Mouse (Mus musculus): ENCODE measurements around the gene Rab1b. TPM values are rescaled to one million over a fixed set of nuclear protein-coding genes. Genes with fewer than 3 reads are reported as not detected.

The Rab1b gene
- polyA plus RNA-seq, 1 experiment from 2014 or later: 214 TPM

DNA sequence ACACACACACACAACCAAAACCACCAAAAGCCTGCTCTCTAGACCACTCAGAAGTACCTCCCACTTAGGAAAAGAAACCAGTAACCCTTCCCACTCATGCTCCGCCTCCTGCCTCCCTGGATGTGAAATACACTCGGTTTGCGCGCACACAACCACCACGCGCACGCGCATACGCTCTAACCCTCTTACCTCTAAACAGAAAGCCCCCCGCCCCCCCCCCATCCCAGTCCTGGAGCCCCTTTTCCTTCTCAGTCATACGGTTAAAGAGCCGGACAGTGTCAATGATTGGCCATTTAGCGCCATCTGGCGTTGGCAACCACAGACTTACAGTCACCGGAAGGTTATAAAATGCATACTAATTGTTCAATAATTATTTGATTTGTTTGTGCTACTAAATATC, 33.8 kb downstream of the Rab1b start:
- under 1% methylated on average over 15 of the region's 15 CpGs for WGBS
- H3K4me3 ChIP-seq (ENCODE audit: low read depth, low read length): peak overlapping the region; percentile 35
- no peaks in the 10 kb centered on the region for H3K9me3 ChIP-seq (replicated peaks; ENCODE audit: control insufficient read depth, low read length)
- H3K9ac ChIP-seq (replicated peaks; ENCODE audit: low read length): no peak overlapping the region; the same call in 1 of the 2 replicates
- peaks cover 3% of the 10 kb centered on the region for H3K27me3 ChIP-seq (ENCODE audit: control insufficient read depth, insufficient read depth, low read length)
- no peaks in the 10 kb centered on the region for H3K36me3 ChIP-seq (replicated peaks; ENCODE audit: control insufficient read depth, insufficient read depth, low read depth, low read length)
- peak overlapping the region; percentile 81 for H3K27ac ChIP-seq (replicated peaks; ENCODE audit: low read depth, low read length)
- ATAC-seq (replicated peaks; ENCODE audit: insufficient number of reproducible peaks, low FRiP score, low TSS enrichment, low read depth) (no peak), DNase-seq (ENCODE audit: low spot score) (peak; percentile 93)
- H3K4me1 ChIP-seq (ENCODE audit: control insufficient read depth, insufficient read depth, low read length): peaks cover 20% of the 10 kb centered on the region
- peak overlapping the region; percentile 97 for H3K4me2 ChIP-seq (ENCODE audit: low read depth, low read length)

- Histone ChIP-seq H3K4me2 (ENCODE audit: low read depth, low read length) (peak overlapping the region; percentile 97), H3K4me1 (ENCODE audit: control insufficient read depth, insufficient read depth, low read length) (peaks cover 20% of the 10 kb centered on the region), H3K27me3 (ENCODE audit: control insufficient read depth, insufficient read depth, low read length) (peaks cover 3% of the 10 kb centered on the region), H3K9ac (replicated peaks; ENCODE audit: low read length) (peak overlapping the region; percentile 34; the same call in 1 of the 2 replicates), H3K9me3 (replicated peaks; ENCODE audit: control insufficient read depth, low read length) (no peaks in the 10 kb centered on the region), H3K27ac (replicated peaks; ENCODE audit: low read depth, low read length) (peak overlapping the region; percentile 81), H3K36me3 (replicated peaks; ENCODE audit: control insufficient read depth, insufficient read depth, low read depth, low read length) (no peaks in the 10 kb centered on the region), H3K4me3 (ENCODE audit: low read depth, low read length) (peak overlapping the region; percentile 35)
- DNase-seq (ENCODE audit: low spot score): peak; percentile 84
- ATAC-seq (replicated peaks; ENCODE audit: insufficient number of reproducible peaks, low FRiP score, low TSS enrichment, low read depth): peak; percentile 7; the same call in 1 of the 2 replicates
- WGBS: 2% methylated on average over 20 of the region's 20 CpGs
These were observed 34.4 kb downstream of the Rab1b start for GRCm38 (mm10) chr19:5072389-5073019.

DNA sequence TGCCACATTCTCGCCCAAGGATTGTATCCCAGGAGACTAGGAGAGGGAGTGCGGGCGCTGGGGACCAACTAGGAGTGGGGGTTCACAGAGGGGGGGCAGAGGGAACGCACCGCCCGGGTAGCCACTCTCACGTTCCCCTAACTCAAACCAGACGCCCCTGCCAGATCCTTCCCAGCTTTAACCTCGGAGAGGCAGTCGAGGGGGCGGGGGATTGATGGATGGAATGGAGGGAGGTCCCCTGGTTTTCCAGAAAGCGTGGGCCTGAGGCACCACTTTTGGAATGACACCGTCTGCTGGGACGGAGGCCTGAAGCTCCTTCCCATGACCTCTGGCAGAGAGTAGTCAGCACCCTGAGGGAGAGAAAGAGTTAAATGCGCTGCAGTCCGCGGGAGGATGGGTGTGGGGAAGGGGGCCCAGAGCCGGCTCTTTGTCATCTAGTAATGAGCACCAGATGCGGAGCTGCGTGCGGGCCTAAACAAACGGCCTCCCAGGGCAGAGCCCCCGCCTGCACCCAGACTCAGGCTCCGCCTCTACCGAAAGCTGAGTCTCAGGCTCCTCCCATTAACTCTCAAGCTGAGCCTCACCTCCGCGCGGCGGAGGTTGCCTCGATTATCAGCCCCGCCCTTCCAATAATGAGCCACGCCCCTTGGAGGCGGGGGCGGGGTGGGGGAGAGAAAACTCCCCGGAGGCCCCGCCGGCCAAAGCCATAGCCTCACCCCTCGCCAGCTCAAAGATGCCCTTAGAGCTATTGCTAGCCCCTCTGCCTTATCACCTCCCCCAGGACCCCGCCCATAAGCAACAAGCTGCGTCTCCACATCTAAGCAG, 35.1 kb downstream of the Rab1b start:
- WGBS: under 1% methylated on average over 39 of the region's 40 CpGs
- Histone ChIP-seq H3K27ac (replicated peaks; ENCODE audit: low read depth, low read length) (peak overlapping the region; percentile 97), H3K4me1 (ENCODE audit: control insufficient read depth, insufficient read depth, low read length) (peaks cover 20% of the 10 kb centered on the region), H3K9me3 (replicated peaks; ENCODE audit: control insufficient read depth, low read length) (no peaks in the 10 kb centered on the region), H3K27me3 (ENCODE audit: control insufficient read depth, insufficient read depth, low read length) (peaks cover 3% of the 10 kb centered on the region), H3K4me3 (ENCODE audit: low read depth, low read length) (peak overlapping the region; percentile 35), H3K4me2 (ENCODE audit: low read depth, low read length) (peak overlapping the region; percentile 97), H3K9ac (replicated peaks; ENCODE audit: low read length) (peak overlapping the region; percentile 62), H3K36me3 (replicated peaks; ENCODE audit: control insufficient read depth, insufficient read depth, low read depth, low read length) (no peaks in the 10 kb centered on the region)
- DNase-seq (ENCODE audit: low spot score) (peak; percentile 99), ATAC-seq (replicated peaks; ENCODE audit: insufficient number of reproducible peaks, low FRiP score, low TSS enrichment, low read depth) (peak; percentile 80)

DNA sequence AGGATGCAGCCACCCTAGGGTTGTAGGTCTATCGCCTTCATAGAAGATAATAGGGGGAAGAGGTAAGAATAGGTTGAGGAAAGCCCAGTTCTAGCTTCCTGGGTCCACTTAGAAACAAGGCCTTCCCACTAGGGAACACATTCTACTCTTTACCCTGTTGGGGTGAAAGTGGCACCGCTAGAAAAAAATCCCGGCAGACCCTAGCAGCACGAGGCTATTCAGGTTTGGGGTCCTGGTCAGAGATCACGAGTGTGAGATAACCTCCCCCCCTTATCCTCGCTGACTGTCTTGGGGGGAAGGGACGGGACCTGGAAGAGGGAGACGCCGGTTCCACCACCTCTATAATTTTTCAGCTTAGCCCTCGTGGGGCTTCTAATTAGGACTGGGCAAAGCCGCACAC, 35.8 kb downstream of the Rab1b start:
- DNase-seq (ENCODE audit: low spot score) (no peak), ATAC-seq (replicated peaks; ENCODE audit: insufficient number of reproducible peaks, low FRiP score, low TSS enrichment, low read depth) (no peak; the same call in 1 of the 2 replicates)
- WGBS: 4% methylated on average over 11 of the region's 11 CpGs
- Histone ChIP-seq H3K27ac (replicated peaks; ENCODE audit: low read depth, low read length) (peak overlapping the region; percentile 97), H3K4me1 (ENCODE audit: control insufficient read depth, insufficient read depth, low read length) (peaks cover 20% of the 10 kb centered on the region), H3K36me3 (replicated peaks; ENCODE audit: control insufficient read depth, insufficient read depth, low read depth, low read length) (no peaks in the 10 kb centered on the region), H3K9me3 (replicated peaks; ENCODE audit: control insufficient read depth, low read length) (no peaks in the 10 kb centered on the region), H3K27me3 (ENCODE audit: control insufficient read depth, insufficient read depth, low read length) (peaks cover 3% of the 10 kb centered on the region), H3K4me2 (ENCODE audit: low read depth, low read length) (peak overlapping the region; percentile 97), H3K4me3 (ENCODE audit: low read depth, low read length) (peak overlapping the region; percentile 35), H3K9ac (replicated peaks; ENCODE audit: low read length) (peak overlapping the region; percentile 62)

DNA sequence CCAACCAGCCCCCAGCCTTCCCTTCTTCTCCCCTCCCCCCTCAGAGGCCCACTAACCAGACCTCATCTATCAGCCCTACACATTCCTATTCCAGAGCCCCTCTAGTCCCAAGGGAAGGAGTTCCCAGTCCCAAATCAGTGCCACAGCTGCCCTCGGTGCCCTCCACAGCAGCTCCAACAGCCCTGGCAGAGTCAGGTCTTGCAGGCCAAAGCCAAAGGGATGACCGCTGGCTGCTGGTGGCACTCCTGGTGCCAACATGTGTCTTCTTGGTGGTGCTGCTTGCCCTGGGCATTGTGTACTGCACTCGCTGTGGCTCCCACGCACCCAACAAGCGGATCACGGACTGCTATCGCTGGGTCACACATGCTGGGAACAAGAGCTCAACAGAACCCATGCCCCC, 36.9 kb downstream of the Rab1b start:
- peaks cover 20% of the 10 kb centered on the region for H3K4me1 ChIP-seq (ENCODE audit: control insufficient read depth, insufficient read depth, low read length)
- no peak overlapping the region for H3K4me3 ChIP-seq (ENCODE audit: low read depth, low read length)

GRCm38 (mm10) chr19:5069486-5069885, 37.4 kb downstream of the Rab1b start:
- ATAC-seq (replicated peaks; ENCODE audit: insufficient number of reproducible peaks, low FRiP score, low TSS enrichment, low read depth) (no peak), DNase-seq (ENCODE audit: low spot score) (no peak)
- peaks cover 3% of the 10 kb centered on the region for H3K27me3 ChIP-seq (ENCODE audit: control insufficient read depth, insufficient read depth, low read length)
- H3K36me3 ChIP-seq (replicated peaks; ENCODE audit: control insufficient read depth, insufficient read depth, low read depth, low read length): no peaks in the 10 kb centered on the region
- H3K27ac ChIP-seq (replicated peaks; ENCODE audit: low read depth, low read length): no peak overlapping the region
- no peak overlapping the region for H3K9ac ChIP-seq (replicated peaks; ENCODE audit: low read length)
- H3K4me2 ChIP-seq (ENCODE audit: low read depth, low read length): peak overlapping the region; percentile 97
- 0 out of 2 replicates have a peak overlapping the region, but pooled peaks have one; percentile 60 for H3K4me3 ChIP-seq (ENCODE audit: low read depth, low read length)
- no peaks in the 10 kb centered on the region for H3K9me3 ChIP-seq (replicated peaks; ENCODE audit: control insufficient read depth, low read length)
- WGBS: 79% methylated on average over 5 of the region's 5 CpGs
- H3K4me1 ChIP-seq (ENCODE audit: control insufficient read depth, insufficient read depth, low read length): peaks cover 20% of the 10 kb centered on the region

More for the DNA sequence above, 36.9 kb downstream of the Rab1b start:
- DNase-seq (ENCODE audit: low spot score): no peak
- 80% methylated on average over 7 of the region's 7 CpGs for WGBS
- no peaks in the 10 kb centered on the region for H3K9me3 ChIP-seq (replicated peaks; ENCODE audit: control insufficient read depth, low read length)
- H3K36me3 ChIP-seq (replicated peaks; ENCODE audit: control insufficient read depth, insufficient read depth, low read depth, low read length): no peaks in the 10 kb centered on the region
- H3K9ac ChIP-seq (replicated peaks; ENCODE audit: low read length): no peak overlapping the region; the same call in 1 of the 2 replicates
- peak overlapping the region; percentile 97 for H3K4me2 ChIP-seq (ENCODE audit: low read depth, low read length)
- no peak for ATAC-seq (replicated peaks; ENCODE audit: insufficient number of reproducible peaks, low FRiP score, low TSS enrichment, low read depth)
- H3K27me3 ChIP-seq (ENCODE audit: control insufficient read depth, insufficient read depth, low read length): peaks cover 3% of the 10 kb centered on the region
- H3K27ac ChIP-seq (replicated peaks; ENCODE audit: low read depth, low read length): peak overlapping the region; percentile 97

DNA sequence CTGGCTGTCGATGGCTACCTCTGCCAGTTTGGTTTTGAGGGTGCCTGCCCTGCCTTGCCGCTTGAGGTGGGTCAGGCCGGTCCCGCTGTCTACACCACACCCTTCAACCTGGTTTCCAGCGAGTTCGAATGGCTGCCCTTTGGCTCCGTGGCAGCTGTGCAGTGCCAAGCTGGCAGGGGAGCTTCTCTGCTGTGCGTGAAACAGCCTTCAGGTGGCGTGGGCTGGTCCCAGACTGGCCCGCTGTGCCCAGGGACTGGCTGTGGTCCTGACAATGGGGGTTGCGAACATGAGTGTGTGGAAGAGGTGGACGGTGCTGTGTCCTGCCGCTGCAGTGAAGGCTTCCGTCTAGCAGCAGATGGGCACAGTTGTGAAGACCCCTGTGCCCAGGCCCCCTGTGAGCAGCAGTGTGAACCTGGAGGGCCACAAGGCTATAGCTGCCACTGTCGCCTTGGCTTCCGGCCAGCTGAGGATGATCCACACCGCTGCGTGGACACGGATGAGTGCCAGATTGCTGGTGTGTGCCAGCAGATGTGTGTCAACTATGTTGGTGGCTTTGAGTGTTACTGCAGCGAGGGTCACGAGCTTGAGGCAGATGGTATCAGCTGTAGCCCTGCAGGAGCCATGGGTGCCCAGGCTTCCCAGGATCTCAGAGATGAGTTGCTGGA, 38.2 kb downstream of the Rab1b start:
- peaks cover 20% of the 10 kb centered on the region for H3K4me1 ChIP-seq (ENCODE audit: control insufficient read depth, insufficient read depth, low read length)
- 39% methylated on average over 21 of the region's 21 CpGs for WGBS
- no peak for ATAC-seq (replicated peaks; ENCODE audit: insufficient number of reproducible peaks, low FRiP score, low TSS enrichment, low read depth)

More for the DNA sequence above, 38.2 kb downstream of the Rab1b start:
- H3K9me3 ChIP-seq (replicated peaks; ENCODE audit: control insufficient read depth, low read length): no peaks in the 10 kb centered on the region
- peak overlapping the region; percentile 60 for H3K4me3 ChIP-seq (ENCODE audit: low read depth, low read length)
- H3K9ac ChIP-seq (replicated peaks; ENCODE audit: low read length): peak overlapping the region; percentile 73
- no peak for DNase-seq (ENCODE audit: low spot score)
- peak overlapping the region; percentile 97 for H3K4me2 ChIP-seq (ENCODE audit: low read depth, low read length)
- no peaks in the 10 kb centered on the region for H3K36me3 ChIP-seq (replicated peaks; ENCODE audit: control insufficient read depth, insufficient read depth, low read depth, low read length)
- H3K27ac ChIP-seq (replicated peaks; ENCODE audit: low read depth, low read length): peak overlapping the region; percentile 75
- H3K27me3 ChIP-seq (ENCODE audit: control insufficient read depth, insufficient read depth, low read length): peaks cover 3% of the 10 kb centered on the region
